Mouse (Mus musculus) MEL (cell line): ENCODE measurements around the gene Bri3bp. TPM values are rescaled to one million over a fixed set of nuclear protein-coding genes. Genes with fewer than 3 reads are reported as not detected.

ENCODE experiments used
- DNase-seq: peaks from one replicate; pipeline ENCODE4 v3.0.0; 2011; ENCODE audit warnings: low read depth, low spot score
- H3K27ac ChIP-seq: 2 replicates; pipeline ENCODE4 v1.5.1; 2012; ENCODE audit warnings: low read depth, mild to moderate bottlenecking, control low read depth, low read length, moderate library complexity; ENCODE audit not compliant: control insufficient read depth
- H3K27me3 ChIP-seq, 2 experiments: fragments of 150-350 bp in 1 of 2; sonication (generic) in 1 of 2; 2 replicates each; pipeline ENCODE4 v1.6.1; 2012; ENCODE audit warnings: low read length in 2 of 2, mild to moderate bottlenecking in 2 of 2, improper control_type of control experiment in 1 of 2, moderate library complexity in 1 of 2; ENCODE audit not compliant: insufficient read depth in 2 of 2, control insufficient read depth in 1 of 2
- H3K36me3 ChIP-seq, 2 experiments: 2 replicates each; pipeline ENCODE4 v1.6.1; 2012 to 2014; ENCODE audit warnings: low read length in 2 of 2, improper control_type of control experiment in 1 of 2, inconsistent platforms in 1 of 2, mild to moderate bottlenecking in 1 of 2; ENCODE audit not compliant: insufficient read depth in 2 of 2, control insufficient read depth in 1 of 2
- H3K4me1 ChIP-seq, 2 experiments: fragments of 150-350 bp in 1 of 2; sonication (generic) in 1 of 2; 2 replicates each; pipeline ENCODE4 v1.6.1; 2012; ENCODE audit warnings: low read length in 2 of 2, improper control_type of control experiment in 1 of 2, mild to moderate bottlenecking in 1 of 2; ENCODE audit not compliant: insufficient read depth in 2 of 2, control insufficient read depth in 1 of 2
- H3K4me3 ChIP-seq, 2 experiments: fragments of 150-350 bp in 1 of 2; sonication (generic) in 1 of 2; 2 replicates each; pipeline ENCODE4 v1.5.1; 2012; ENCODE audit warnings: low read depth in 2 of 2, low read length in 2 of 2, mild to moderate bottlenecking in 2 of 2, moderate library complexity in 2 of 2, control low read depth in 1 of 2, improper control_type of control experiment in 1 of 2; ENCODE audit not compliant: control insufficient read depth in 1 of 2, insufficient read depth in 1 of 2
- H3K79me2 ChIP-seq: 2 replicates; pipeline ENCODE4 v1.6.1; 2012; ENCODE audit warnings: mild to moderate bottlenecking, low read length, moderate library complexity; ENCODE audit not compliant: control insufficient read depth, poor library complexity, insufficient read depth
- H3K9ac ChIP-seq: 2 replicates; pipeline ENCODE4 v1.6.1; 2012; ENCODE audit warnings: low read depth, mild to moderate bottlenecking, control low read depth, low read length, moderate library complexity; ENCODE audit not compliant: control insufficient read depth, poor library complexity, severe bottlenecking
- H3K9me3 ChIP-seq: fragments of 150-350 bp; sonication (generic); replicated peaks from 2 replicates; pipeline ENCODE4 v1.6.1; 2012; ENCODE audit warnings: mild to moderate bottlenecking, low read length, improper control_type of control experiment, moderate library complexity; ENCODE audit not compliant: insufficient read depth
- BHLHE40 ChIP-seq: IDR thresholded peaks from 2 replicates; pipeline ENCODE4 v1.6.1; 2012; ENCODE audit warnings: low read depth, mild to moderate bottlenecking, inconsistent platforms, low read length, improper control_type of control experiment, borderline replicate concordance
- CHD1 ChIP-seq: IDR thresholded peaks from 2 replicates; pipeline ENCODE4 v1.6.1; 2012; ENCODE audit warnings: low read depth, mild to moderate bottlenecking, inconsistent platforms, low read length, improper control_type of control experiment
- CHD2 ChIP-seq: IDR thresholded peaks from 2 replicates; pipeline ENCODE4 v1.6.1; 2011; ENCODE audit warnings: low read length, improper control_type of control experiment
- ELF1 ChIP-seq: IDR thresholded peaks from 2 replicates; pipeline ENCODE4 v1.6.1; 2014; ENCODE audit warnings: low read depth, mild to moderate bottlenecking, inconsistent platforms, low read length, improper control_type of control experiment, moderate library complexity
- EP300 ChIP-seq, 2 experiments: IDR thresholded peaks; 2 replicates each; pipeline ENCODE4 v1.6.1; 2011; ENCODE audit warnings: improper control_type of control experiment in 2 of 2, low read length in 2 of 2, low read depth in 1 of 2, mild to moderate bottlenecking in 1 of 2
- ETS1 ChIP-seq: IDR thresholded peaks from 2 replicates; pipeline ENCODE4 v1.6.1; 2012; ENCODE audit warnings: low read depth, mild to moderate bottlenecking, inconsistent platforms, low read length, improper control_type of control experiment, moderate library complexity
- GABPA ChIP-seq: IDR thresholded peaks from 2 replicates; pipeline ENCODE4 v1.6.1; 2012; ENCODE audit warnings: low read depth, mild to moderate bottlenecking, inconsistent platforms, low read length, improper control_type of control experiment, moderate library complexity
- GATA1 ChIP-seq: IDR thresholded peaks from 2 replicates; pipeline ENCODE4 v1.6.1; 2011; ENCODE audit warnings: low read depth, low read length, improper control_type of control experiment
- HCFC1 ChIP-seq: IDR thresholded peaks from 2 replicates; pipeline ENCODE4 v1.6.1; 2012; ENCODE audit warnings: low read depth, mild to moderate bottlenecking, inconsistent platforms, low read length, improper control_type of control experiment, moderate library complexity
- JUND ChIP-seq: IDR thresholded peaks from 2 replicates; pipeline ENCODE4 v1.6.1; 2011; ENCODE audit warnings: low read depth, mild to moderate bottlenecking, improper control_type of control experiment, low read length
- MAFK ChIP-seq: IDR thresholded peaks from 2 replicates; pipeline ENCODE4 v1.6.1; 2011; ENCODE audit warnings: low read depth, mild to moderate bottlenecking, low read length, improper control_type of control experiment, borderline replicate concordance
- MAX ChIP-seq: IDR thresholded peaks from 2 replicates; pipeline ENCODE4 v1.6.1; 2011; ENCODE audit warnings: low read length, improper control_type of control experiment
- MEF2A ChIP-seq: IDR thresholded peaks from 2 replicates; pipeline ENCODE4 v1.6.1; 2014; ENCODE audit warnings: low read depth, mild to moderate bottlenecking, inconsistent platforms, low read length, improper control_type of control experiment; ENCODE audit not compliant: poor library complexity, insufficient replicate concordance, severe bottlenecking; ENCODE audit errors: extremely low read depth
- MXI1 ChIP-seq: IDR thresholded peaks from 2 replicates; pipeline ENCODE4 v1.6.1; 2011; ENCODE audit warnings: mild to moderate bottlenecking, low read depth, low read length, improper control_type of control experiment
- NELFE ChIP-seq: IDR thresholded peaks from 2 replicates; pipeline ENCODE4 v1.6.1; 2011; ENCODE audit warnings: low read depth, low read length, improper control_type of control experiment
- NRF1 ChIP-seq: IDR thresholded peaks from 2 replicates; pipeline ENCODE4 v1.6.1; 2014; ENCODE audit warnings: low read depth, mild to moderate bottlenecking, inconsistent platforms, low read length, improper control_type of control experiment, moderate library complexity; ENCODE audit not compliant: poor library complexity, insufficient read depth, severe bottlenecking
- POLR2A ChIP-seq, 2 experiments: IDR thresholded peaks; 2 replicates each; pipeline ENCODE4 v1.6.1; 2011 to 2012; ENCODE audit warnings: low read length in 2 of 2, mild to moderate bottlenecking in 2 of 2, control low read depth in 1 of 2, improper control_type of control experiment in 1 of 2, low read depth in 1 of 2, moderate library complexity in 1 of 2; ENCODE audit not compliant: control insufficient read depth in 1 of 2, insufficient read depth in 1 of 2, poor library complexity in 1 of 2
- POLR2AphosphoS2 ChIP-seq: IDR thresholded peaks from 2 replicates; pipeline ENCODE4 v1.6.1; 2011; ENCODE audit warnings: low read length, improper control_type of control experiment
- RCOR1 ChIP-seq: IDR thresholded peaks from 2 replicates; pipeline ENCODE4 v1.6.1; 2012; ENCODE audit warnings: low read depth, mild to moderate bottlenecking, inconsistent platforms, low read length, improper control_type of control experiment
- SMC3 ChIP-seq: IDR thresholded peaks from 2 replicates; pipeline ENCODE4 v1.6.1; 2011; ENCODE audit warnings: low read depth, low read length, improper control_type of control experiment
- TCF12 ChIP-seq: IDR thresholded peaks from 2 replicates; pipeline ENCODE4 v1.6.1; 2014; ENCODE audit warnings: low read depth, mild to moderate bottlenecking, inconsistent platforms, low read length, improper control_type of control experiment, moderate library complexity
- ZC3H11A ChIP-seq: IDR thresholded peaks from 2 replicates; pipeline ENCODE4 v1.6.1; 2012; ENCODE audit warnings: low read depth, mild to moderate bottlenecking, inconsistent platforms, low read length, improper control_type of control experiment
- ZKSCAN1 ChIP-seq: IDR thresholded peaks from 2 replicates; pipeline ENCODE4 v1.6.1; 2012; ENCODE audit warnings: low read depth, mild to moderate bottlenecking, inconsistent platforms, low read length, improper control_type of control experiment, moderate library complexity
- ZNF384 ChIP-seq: IDR thresholded peaks from 2 replicates; pipeline ENCODE4 v1.6.1; 2012; ENCODE audit warnings: low read depth, mild to moderate bottlenecking, inconsistent platforms, low read length, improper control_type of control experiment
- polyA plus RNA-seq, 2 experiments: library from polyadenylated mRNA; stranded (reverse) in 1 of 2; unstranded in 1 of 2; fragments of >175 nt in 1 of 2; fragments of >200 nt in 1 of 2; gene quantifications; 2 replicates each; pipeline versions ENCODE4 v1.2.1 to v1.2.4; 2012; ENCODE audit warnings: low replicate concordance in 2 of 2, low read depth in 1 of 2; ENCODE audit not compliant: insufficient read length in 2 of 2, insufficient read depth in 1 of 2, missing spikeins in 1 of 2
- total RNA-seq: library from RNA; depleted of rRNA; stranded (reverse); fragments of 300-350 nt; gene quantifications from 2 replicates; pipeline ENCODE4 v1.2.3, GENCODE M21; 2012

Gene Bri3bp
- total and polyA plus RNA-seq, 3 experiments, result 73.7 to 264 (median 87.6) TPM

GRCm38 (mm10) chr5:125419124-125419523 lies 22.2 kb upstream of the Bri3bp start:
- no peaks in the 10 kb centered on the region for H3K79me2 ChIP-seq
- no peaks in the 10 kb centered on the region for H3K27me3 ChIP-seq
- no peaks in the 10 kb centered on the region for H3K9me3 ChIP-seq
- no peak overlapping the region for H3K27ac ChIP-seq
- no peak for DNase-seq
- H3K4me1 ChIP-seq, result no peaks in the 10 kb centered on the region
- TF ChIP-seq BHLHE40 (no peak), ZKSCAN1 (no peak), ETS1 (no peak), ZC3H11A (no peak), SMC3 (no peak), GABPA (no peak), EP300 (IDR thresholded peaks at IDR 0.05; ENCODE audit: low read depth in 1 of 2, low read length in 2 of 2) (no peak), MXI1 (no peak), RCOR1 (no peak), ELF1 (no peak), JUND (no peak), MAX (no peak)
- H3K9ac ChIP-seq, result no peak overlapping the region
- H3K36me3 ChIP-seq, result peaks cover 0 to 3% of the 10 kb centered on the region in 2 experiments; a peak in 1 of 4 replicates
- no peak overlapping the region for H3K4me3 ChIP-seq

DNA sequence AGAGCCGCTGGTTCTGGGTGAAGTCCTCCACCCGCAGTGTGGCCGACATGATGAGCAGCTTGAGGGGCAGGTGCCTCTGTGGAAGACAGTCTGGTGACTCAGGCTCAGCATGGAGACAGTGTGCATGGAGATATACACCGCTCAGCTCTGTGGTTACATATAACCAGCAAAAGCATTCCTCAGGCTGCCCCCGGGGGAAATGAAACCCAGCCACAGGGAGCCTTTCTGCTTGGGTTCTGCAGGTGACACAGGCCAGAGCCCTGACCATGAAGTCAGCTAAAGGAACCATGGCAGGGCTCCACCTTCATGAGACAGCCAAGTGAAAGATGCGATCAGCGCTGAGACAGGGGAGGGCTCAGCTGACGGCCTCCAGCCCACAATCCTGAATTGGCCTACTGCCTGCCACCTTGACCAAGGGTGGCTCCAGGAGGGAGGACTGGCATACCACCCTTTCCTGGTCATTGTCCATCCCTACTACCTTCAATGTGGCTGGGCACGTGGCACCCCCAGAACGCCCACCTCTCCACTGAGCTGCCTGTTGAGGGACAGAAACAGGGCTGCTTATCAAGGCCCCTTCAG lies 15.6 kb upstream of the Bri3bp start:
- Histone ChIP-seq H3K9ac (no peak overlapping the region), H3K4me3 (no peak overlapping the region), H3K27ac (no peak overlapping the region), H3K9me3 (no peaks in the 10 kb centered on the region), H3K4me1 (no peaks in the 10 kb centered on the region), H3K79me2 (no peaks in the 10 kb centered on the region), H3K36me3 (peaks cover 0 to 16% of the 10 kb centered on the region in 2 experiments; a peak in 2 of 4 replicates), H3K27me3 (no peaks in the 10 kb centered on the region)
- DNase-seq, result no peak
- TF ChIP-seq NRF1 (no peak), SMC3 (no peak), TCF12 (no peak), ZNF384 (no peak), GABPA (no peak), HCFC1 (no peak), POLR2AphosphoS2 (no peak), CHD2 (no peak), ZKSCAN1 (no peak), CHD1 (no peak), MEF2A (no peak), POLR2A (IDR thresholded peaks at IDR 0.05; ENCODE audit: control insufficient read depth in 1 of 2, insufficient read depth in 1 of 2, low read depth in 1 of 2, low read length in 2 of 2, poor library complexity in 1 of 2) (no peak), MAFK (no peak), GATA1 (no peak), NELFE (no peak), MAX (no peak)
